Mouse (Mus musculus) bone marrow, adult 2 months (tissue): Measurements from ENCODE around the gene Upk3bl.

Source experiments
- CTCF ChIP-seq: fragments of 200-500 bp; IDR thresholded peaks from 2 replicates; pipeline ENCODE4 v1.5.1; 2011; ENCODE audit warnings: low read length, control low read depth; ENCODE audit not compliant: control insufficient read depth, insufficient read depth
- POLR2A ChIP-seq: fragments of 200-500 bp; IDR thresholded peaks from 2 replicates; pipeline ENCODE4 v1.6.1; 2011; ENCODE audit warnings: low read depth, mild to moderate bottlenecking, control low read depth, low read length, borderline replicate concordance; ENCODE audit not compliant: control insufficient read depth

DNA sequence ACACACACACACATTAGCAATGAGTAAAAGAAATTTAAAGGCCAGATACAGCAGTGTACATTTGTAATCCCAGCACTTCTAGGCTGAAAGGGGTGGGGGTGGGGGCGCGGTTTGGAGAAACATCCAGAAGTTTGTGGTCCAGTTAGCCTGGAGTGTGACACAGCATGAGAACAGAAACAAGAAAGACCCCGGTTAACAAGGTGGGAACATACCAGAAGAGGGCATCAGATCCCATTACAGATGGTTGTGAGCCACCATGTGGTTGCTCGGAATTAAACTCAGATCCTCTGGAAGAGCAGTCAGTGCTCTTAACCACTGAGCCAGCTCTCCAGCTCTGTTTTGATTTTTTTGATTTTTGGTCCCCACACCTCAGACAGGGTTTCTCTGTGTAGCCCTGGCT lies 1.8 kb downstream of the Upk3bl start:
- TF ChIP-seq CTCF (no peak), POLR2A (no peak)
